Comparison of ENCODE assay signal across 10 mouse cellular contexts in genomic region chr8:107820174-107820760, GRCm38 (mm10).
DNase-seq lines count a peak whose midpoint lies in the region; ATAC-seq and TF ChIP-seq lines count a peak whose summit lies in the region.
"Had no signal": no experiment of that assay in that cellular context is flagged by ENCODE, and none has a peak within 500 bp of the region (broad histone marks: within the 10 kb centered on the region; RNA-seq: fewer than 3 reads in every experiment).

No protein-coding gene starts in this region.

- no peak overlapping the region for H3K9ac ChIP-seq in heart, embryonic 13.5 days
- H3K9ac ChIP-seq in stomach, embryonic 14.5 days (replicated peaks; ENCODE audit: low read depth, low read length) = no peak overlapping the region
- H3K9ac ChIP-seq in stomach, postnatal 0 days (ENCODE audit: low read length) = no peak overlapping the region
- H3K9ac ChIP-seq in limb, embryonic 12.5 days (replicated peaks) = no peak overlapping the region
- H3K9ac ChIP-seq in neural tube, embryonic 14.5 days (replicated peaks; ENCODE audit: low read depth, low read length) = no peak overlapping the region; the same call in 1 of the 2 replicates

- peak overlapping the region; percentile 24 for H3K4me2 ChIP-seq in heart, embryonic 13.5 days
- peak overlapping the region; percentile 6; the same call in 1 of the 2 replicates for H3K4me2 ChIP-seq in stomach, embryonic 14.5 days (replicated peaks; ENCODE audit: low read depth, low read length)
- no peak overlapping the region for H3K4me2 ChIP-seq in stomach, postnatal 0 days (replicated peaks; ENCODE audit: low read depth)
- H3K4me2 ChIP-seq in limb, embryonic 12.5 days = peak overlapping the region; percentile 19; the same call in 1 of the 2 replicates
- H3K4me2 ChIP-seq in neural tube, embryonic 14.5 days (ENCODE audit: low read depth, low read length) = no peak overlapping the region

- peaks cover 29% of the 10 kb centered on the region for H3K27me3 ChIP-seq in heart, embryonic 13.5 days (replicated peaks)
- H3K27me3 ChIP-seq in stomach, embryonic 14.5 days (ENCODE audit: control insufficient read depth, insufficient read depth, low read length) = no peaks in the 10 kb centered on the region
- no peaks in the 10 kb centered on the region for H3K27me3 ChIP-seq in stomach, postnatal 0 days (ENCODE audit: control insufficient read depth, insufficient read depth, low read length)
- no peaks in the 10 kb centered on the region for H3K27me3 ChIP-seq in limb, embryonic 12.5 days
- H3K27me3 ChIP-seq in neural tube, embryonic 14.5 days (ENCODE audit: control insufficient read depth, insufficient read depth, low read length) = no peaks in the 10 kb centered on the region

- H3K9me3 ChIP-seq in heart, embryonic 13.5 days = no peaks in the 10 kb centered on the region
- no peaks in the 10 kb centered on the region for H3K9me3 ChIP-seq in stomach, embryonic 14.5 days (ENCODE audit: control insufficient read depth, low read depth, low read length)
- H3K9me3 ChIP-seq in stomach, postnatal 0 days (ENCODE audit: control insufficient read depth, low read length) = no peaks in the 10 kb centered on the region
- H3K9me3 ChIP-seq in limb, embryonic 12.5 days = no peaks in the 10 kb centered on the region
- no peaks in the 10 kb centered on the region for H3K9me3 ChIP-seq in neural tube, embryonic 14.5 days (ENCODE audit: control insufficient read depth, low read length)

- no peak overlapping the region for H3K27ac ChIP-seq in heart, embryonic 13.5 days (replicated peaks)
- no peak overlapping the region for H3K27ac ChIP-seq in stomach, embryonic 14.5 days (ENCODE audit: low read length)
- H3K27ac ChIP-seq in stomach, postnatal 0 days (replicated peaks) = no peak overlapping the region
- peak overlapping the region; percentile 82; the same call in 1 of the 2 replicates for H3K27ac ChIP-seq in limb, embryonic 12.5 days
- peak overlapping the region; percentile 41; the same call in 1 of the 2 replicates for H3K27ac ChIP-seq in neural tube, embryonic 14.5 days (ENCODE audit: low read depth, low read length)

- H3K36me3 ChIP-seq in heart, embryonic 13.5 days = no peaks in the 10 kb centered on the region
- no peaks in the 10 kb centered on the region for H3K36me3 ChIP-seq in stomach, embryonic 14.5 days (ENCODE audit: control insufficient read depth, insufficient read depth, low read length)
- H3K36me3 ChIP-seq in stomach, postnatal 0 days (ENCODE audit: control insufficient read depth, insufficient read depth, low read length) = no peaks in the 10 kb centered on the region
- H3K36me3 ChIP-seq in limb, embryonic 12.5 days = no peaks in the 10 kb centered on the region
- no peaks in the 10 kb centered on the region for H3K36me3 ChIP-seq in neural tube, embryonic 14.5 days (ENCODE audit: control insufficient read depth, insufficient read depth, low read length)

- intact Hi-C loops in heart, postnatal 36 days (cut with DNase I) = no loop called here

- H3K4me3 ChIP-seq in heart, embryonic 13.5 days = no peak overlapping the region
- no peak overlapping the region for H3K4me3 ChIP-seq in stomach, embryonic 14.5 days (ENCODE audit: low read depth, low read length)
- H3K4me3 ChIP-seq in stomach, postnatal 0 days (ENCODE audit: low read depth, low read length) = no peak overlapping the region
- H3K4me3 ChIP-seq in limb, embryonic 12.5 days (replicated peaks) = no peak overlapping the region
- H3K4me3 ChIP-seq in neural tube, embryonic 14.5 days (ENCODE audit: low read depth, low read length) = no peak overlapping the region

- 8% methylated on average over 8 of the region's 8 CpGs for WGBS in heart, embryonic 13.5 days
- 4% methylated on average over 8 of the region's 8 CpGs for WGBS in stomach, embryonic 14.5 days
- 17% methylated on average over 8 of the region's 8 CpGs for WGBS in stomach, postnatal 0 days
- 8% methylated on average over 8 of the region's 8 CpGs for WGBS in limb, embryonic 12.5 days
- WGBS in neural tube, embryonic 14.5 days = 4% methylated on average over 8 of the region's 8 CpGs

- DNase-seq in heart, postnatal 36 days = no peak
- no peak for DNase-seq in stomach, postnatal 0 days (ENCODE audit: low spot score)
- no peak for DNase-seq in ovary, postnatal 14 days (ENCODE audit: low spot score)
- no peak for DNase-seq in adrenal gland, adult 18-20 months (ENCODE audit: low spot score in 2 of 2)
- DNase-seq: cerebellum, postnatal 25 days had no signal

- no peak for TF ChIP-seq CTCF in stomach, postnatal 0 days (IDR thresholded peaks at IDR 0.05; ENCODE audit: low read depth)

- peaks cover 16% of the 10 kb centered on the region for H3K4me1 ChIP-seq in heart, embryonic 13.5 days
- H3K4me1 ChIP-seq in stomach, embryonic 14.5 days (ENCODE audit: control insufficient read depth, insufficient read depth, low read length) = no peaks in the 10 kb centered on the region; the same call in 1 of the 2 replicates
- no peaks in the 10 kb centered on the region for H3K4me1 ChIP-seq in stomach, postnatal 0 days (replicated peaks; ENCODE audit: control insufficient read depth, insufficient read depth)
- peaks cover 63% of the 10 kb centered on the region for H3K4me1 ChIP-seq in limb, embryonic 12.5 days (replicated peaks)
- peaks cover 10% of the 10 kb centered on the region for H3K4me1 ChIP-seq in neural tube, embryonic 14.5 days (ENCODE audit: control insufficient read depth, insufficient read depth, low read length)

- ATAC-seq in heart, embryonic 13.5 days (ENCODE audit: extremely low read depth, insufficient number of reproducible peaks, low FRiP score, low TSS enrichment) = no peak
- ATAC-seq in stomach, embryonic 14.5 days (ENCODE audit: insufficient number of reproducible peaks, insufficient read depth, low FRiP score, low read depth) = no peak
- no peak for ATAC-seq in stomach, postnatal 0 days (ENCODE audit: low FRiP score, low TSS enrichment)
- ATAC-seq in limb, embryonic 12.5 days (ENCODE audit: insufficient number of reproducible peaks, insufficient read depth, low FRiP score, low TSS enrichment, low read depth) = no peak
- no peak for ATAC-seq in neural tube, embryonic 14.5 days (ENCODE audit: low read depth)
- ATAC-seq: Patski had no signal

- TF ChIP-seq EP300 in stomach, postnatal 0 days (optimal IDR thresholded peaks at IDR 0.05) = no peak

Comparison
In these comparisons a context has a peak if more than half of its experiments do, and no peak if none do; other contexts are left out.
1. H3K4me2 ChIP-seq: peak in heart, embryonic 13.5 days (single experiment), stomach, embryonic 14.5 days (single experiment) and limb, embryonic 12.5 days (single experiment); none in stomach, postnatal 0 days (single experiment) and neural tube, embryonic 14.5 days (single experiment).
2. H3K27ac ChIP-seq: peak in limb, embryonic 12.5 days (single experiment) and neural tube, embryonic 14.5 days (single experiment); none in heart, embryonic 13.5 days (single experiment), stomach, embryonic 14.5 days (single experiment) and stomach, postnatal 0 days (single experiment).